Mouse (Mus musculus): Measurements from ENCODE around the gene Rtp2.
"Not testable (repeated sequence)": the region's sequence is repeated elsewhere in the genome, so short reads cannot be mapped to it uniquely, and the experiment has no call there.

- not testable (repeated sequence) for TF ChIP-seq CTCF (conservative IDR thresholded peaks at IDR 0.05; ENCODE audit: low read length); POU5F1 (IDR thresholded peaks at IDR 0.05; ENCODE audit: borderline replicate concordance, low read length); NANOG (IDR thresholded peaks at IDR 0.05; ENCODE audit: borderline replicate concordance, low read length)
Observed at GRCm38 (mm10) chr16:23906586-23906985, 25.6 kb downstream of the Rtp2 start.

Measured in E14TG2a.4 (cell line).